Mouse (Mus musculus): Measurements from ENCODE around the gene Smim26.

- no peak for TF ChIP-seq CTCF (IDR thresholded peaks at IDR 0.05; ENCODE audit: extremely low read depth, insufficient read depth, low read length)
- peak; percentile 78 for TF ChIP-seq POLR2A (IDR thresholded peaks at IDR 0.05; ENCODE audit: extremely low read depth, insufficient read depth, low read length)
Measured at GRCm38 (mm10) chr2:144550529-144550928, 43.3 kb upstream of the Smim26 start, which contains the start of gene Rbbp9.
